Mouse (Mus musculus): ENCODE measurements around the gene Angel1.

The Angel1 gene

GRCm38 (mm10) chr12:86702690-86703089 is 23.6 kb downstream of the Angel1 start:
- DNase-seq (ENCODE audit: low spot score), result no peak

GRCm38 (mm10) chr12:86701491-86701890 is 24.8 kb downstream of the Angel1 start:
- no peak for DNase-seq (ENCODE audit: low spot score)

- no peak for DNase-seq (ENCODE audit: low spot score)
These were observed 25.3 kb downstream of the Angel1 start for GRCm38 (mm10) chr12:86700927-86701310.

- no peak for DNase-seq (ENCODE audit: low spot score)
These were observed 26.0 kb downstream of the Angel1 start for GRCm38 (mm10) chr12:86699965-86700926.

- DNase-seq (ENCODE audit: low spot score), result no peak
These were observed 27.7 kb downstream of the Angel1 start for GRCm38 (mm10) chr12:86698537-86698936.

- no peak for DNase-seq (ENCODE audit: low spot score)
These were observed 28.3 kb downstream of the Angel1 start for GRCm38 (mm10) chr12:86697996-86698395.

- no peak for DNase-seq (ENCODE audit: low spot score)
These were observed 31.8 kb downstream of the Angel1 start for GRCm38 (mm10) chr12:86694441-86694840.

GRCm38 (mm10) chr12:86693389-86693788 is 32.9 kb downstream of the Angel1 start:
- no peak for DNase-seq (ENCODE audit: low spot score)

GRCm38 (mm10) chr12:86692471-86693356 is 33.5 kb downstream of the Angel1 start:
- DNase-seq (ENCODE audit: low spot score), result peak; percentile 28

- no peak for DNase-seq (ENCODE audit: low spot score)
These were observed 35.4 kb downstream of the Angel1 start for GRCm38 (mm10) chr12:86690700-86691485.

GRCm38 (mm10) chr12:86688917-86689316 is 37.3 kb downstream of the Angel1 start:
- no peak for DNase-seq (ENCODE audit: low spot score)

- DNase-seq (ENCODE audit: low spot score), result no peak
These were observed 38.2 kb downstream of the Angel1 start for GRCm38 (mm10) chr12:86687971-86688573.

- no peak for DNase-seq (ENCODE audit: low spot score)
These were observed 38.8 kb downstream of the Angel1 start for GRCm38 (mm10) chr12:86687445-86687955.

- no peak for DNase-seq (ENCODE audit: low spot score)
These were observed 39.5 kb downstream of the Angel1 start for GRCm38 (mm10) chr12:86686551-86687330.

GRCm38 (mm10) chr12:86685275-86685674 is 41.0 kb downstream of the Angel1 start:
- DNase-seq (ENCODE audit: low spot score), result no peak

GRCm38 (mm10) chr12:86683698-86684097 is 42.6 kb downstream of the Angel1 start:
- DNase-seq (ENCODE audit: low spot score), result no peak

GRCm38 (mm10) chr12:86682178-86682577 is 44.1 kb downstream of the Angel1 start:
- DNase-seq (ENCODE audit: low spot score), result no peak

- DNase-seq (ENCODE audit: low spot score), result no peak
These were observed 44.6 kb downstream of the Angel1 start for GRCm38 (mm10) chr12:86681626-86682025.

GRCm38 (mm10) chr12:86680591-86681193 is 45.6 kb downstream of the Angel1 start:
- DNase-seq (ENCODE audit: low spot score), result no peak

GRCm38 (mm10) chr12:86679991-86680491 is 46.2 kb downstream of the Angel1 start:
- no peak for DNase-seq (ENCODE audit: low spot score)
